Mouse (Mus musculus) common myeloid progenitor, adult 5-6 weeks (primary cell): ENCODE measurements around the gene Smagp. TPM values are rescaled to one million over a fixed set of nuclear protein-coding genes. Genes with fewer than 3 reads are reported as not detected.
"Not testable (repeated sequence)": the region's sequence is repeated elsewhere in the genome, so short reads cannot be mapped to it uniquely, and the experiment has no call there.

Experiments used
- ATAC-seq: replicated peaks from 2 replicates; pipeline ENCODE4 v1.8.0; 2016; ENCODE audit warnings: low read depth, mild to moderate bottlenecking, moderate TSS enrichment, inconsistent platforms; ENCODE audit not compliant: poor library complexity, severe bottlenecking
- total RNA-seq: library from RNA; stranded (forward); fragments of 200-1000, 187-1606 nt; gene quantifications from 2 replicates; pipeline ENCODE4 v1.2.3, GENCODE M21; 2017

Smagp gene
- total RNA-seq, 1 experiment from 2014 or later: 5.1 TPM

GRCm38 (mm10) chr15:100630126-100630525 lies 6.6 kb downstream of the Smagp start:
- ATAC-seq: no peak

DNA sequence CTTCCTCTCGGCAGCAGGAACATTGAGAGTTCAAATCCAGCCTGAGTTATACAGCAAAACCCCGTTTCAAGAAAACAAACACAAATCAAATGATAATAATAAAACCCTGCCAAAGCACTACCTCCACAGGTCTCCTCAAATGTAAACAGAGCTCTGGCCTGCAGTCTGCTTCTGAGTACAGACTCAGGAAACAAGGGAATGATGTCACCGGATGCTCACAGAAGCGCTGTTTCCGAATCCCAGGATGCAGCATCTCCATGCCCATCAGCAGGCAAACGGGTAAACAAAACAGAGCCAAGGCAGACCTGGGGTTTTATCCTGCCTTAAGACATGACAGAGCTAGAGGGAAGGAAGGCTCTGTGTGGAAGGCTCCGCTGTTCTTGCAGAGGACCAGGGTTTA lies 7.9 kb downstream of the Smagp start:
- ATAC-seq: no peak

- no peak for ATAC-seq
Observed at GRCm38 (mm10) chr15:100627774-100628370, 8.9 kb downstream of the Smagp start.

GRCm38 (mm10) chr15:100627287-100627686 lies 9.5 kb downstream of the Smagp start:
- ATAC-seq: no peak

DNA sequence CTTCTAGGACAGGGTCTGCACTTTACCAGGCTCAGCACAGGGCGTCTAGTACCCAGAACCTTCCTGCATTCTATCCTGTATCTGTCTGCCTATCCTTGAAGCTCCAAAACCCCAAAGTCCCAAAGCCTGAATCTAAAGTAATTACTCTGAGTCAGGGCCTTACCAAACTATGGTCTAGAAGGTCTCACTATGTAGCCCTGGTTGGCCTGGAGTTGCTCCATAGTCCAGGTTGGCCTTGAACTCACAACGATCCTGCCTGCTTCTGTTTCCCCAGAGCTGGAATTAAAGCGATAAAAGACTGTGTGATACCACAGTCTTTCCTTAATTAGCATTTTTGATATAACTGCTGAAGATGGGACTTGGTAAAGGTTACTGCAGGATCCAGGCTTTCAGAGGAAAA lies 12.3 kb downstream of the Smagp start:
- no peak for ATAC-seq

GRCm38 (mm10) chr15:100623754-100624153 lies 13.0 kb downstream of the Smagp start:
- ATAC-seq: no peak

- peak; percentile 71 for ATAC-seq
Observed at GRCm38 (mm10) chr15:100622164-100622563, 14.6 kb downstream of the Smagp start.

- peak; percentile 15; the same call in 1 of the 2 replicates for ATAC-seq
Observed at GRCm38 (mm10) chr15:100621671-100622070, 15.1 kb downstream of the Smagp start.

DNA sequence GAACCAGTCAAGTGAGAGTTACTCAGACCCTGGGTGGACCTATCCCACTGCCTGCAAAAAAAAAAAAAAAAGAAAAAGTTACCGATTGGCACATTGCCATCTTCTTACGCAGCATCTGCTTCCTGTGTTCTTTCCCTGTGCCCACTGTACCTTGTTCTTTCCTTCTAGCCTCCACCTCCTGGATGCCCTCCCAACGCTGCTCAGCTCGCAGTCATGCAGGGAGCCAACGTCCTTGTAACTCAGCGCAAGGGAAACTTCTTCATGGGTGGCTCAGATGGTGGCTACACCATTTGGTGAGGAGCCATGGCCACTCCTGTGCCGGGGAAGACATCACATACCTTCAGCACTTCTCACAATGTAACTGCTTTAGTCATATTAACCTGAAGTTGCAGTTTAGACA lies 17.5 kb downstream of the Smagp start:
- no peak for ATAC-seq

- no peak for ATAC-seq
Observed at GRCm38 (mm10) chr15:100616221-100616620, 20.5 kb downstream of the Smagp start.

DNA sequence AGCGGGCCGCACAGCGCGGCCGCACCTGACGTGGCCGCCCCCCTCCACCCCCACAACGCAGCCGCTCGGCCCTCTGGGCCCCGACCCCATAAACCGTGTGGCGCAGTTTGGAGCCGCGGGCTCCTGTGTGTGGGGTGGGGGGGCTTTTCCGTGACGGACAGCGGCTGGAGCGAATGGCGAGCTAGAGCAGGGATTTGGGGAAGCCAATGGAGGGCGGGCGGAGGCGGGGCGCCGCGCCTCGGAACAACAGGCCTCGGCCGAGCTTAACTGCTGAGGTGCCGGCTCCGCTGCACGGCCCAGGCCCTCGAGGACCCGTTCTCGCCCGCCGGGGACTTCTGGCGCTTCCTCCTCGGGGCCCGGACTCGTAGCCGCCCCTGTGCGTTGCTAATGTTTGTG lies 20.9 kb downstream of the Smagp start:
- ATAC-seq: peak; percentile 53

GRCm38 (mm10) chr15:100614996-100615824 lies 21.5 kb downstream of the Smagp start, which contains the start of gene Dazap2:
TSS of gene Dazap2 (plus strand) at chr15:100615349.
- peak; percentile 69 for ATAC-seq

DNA sequence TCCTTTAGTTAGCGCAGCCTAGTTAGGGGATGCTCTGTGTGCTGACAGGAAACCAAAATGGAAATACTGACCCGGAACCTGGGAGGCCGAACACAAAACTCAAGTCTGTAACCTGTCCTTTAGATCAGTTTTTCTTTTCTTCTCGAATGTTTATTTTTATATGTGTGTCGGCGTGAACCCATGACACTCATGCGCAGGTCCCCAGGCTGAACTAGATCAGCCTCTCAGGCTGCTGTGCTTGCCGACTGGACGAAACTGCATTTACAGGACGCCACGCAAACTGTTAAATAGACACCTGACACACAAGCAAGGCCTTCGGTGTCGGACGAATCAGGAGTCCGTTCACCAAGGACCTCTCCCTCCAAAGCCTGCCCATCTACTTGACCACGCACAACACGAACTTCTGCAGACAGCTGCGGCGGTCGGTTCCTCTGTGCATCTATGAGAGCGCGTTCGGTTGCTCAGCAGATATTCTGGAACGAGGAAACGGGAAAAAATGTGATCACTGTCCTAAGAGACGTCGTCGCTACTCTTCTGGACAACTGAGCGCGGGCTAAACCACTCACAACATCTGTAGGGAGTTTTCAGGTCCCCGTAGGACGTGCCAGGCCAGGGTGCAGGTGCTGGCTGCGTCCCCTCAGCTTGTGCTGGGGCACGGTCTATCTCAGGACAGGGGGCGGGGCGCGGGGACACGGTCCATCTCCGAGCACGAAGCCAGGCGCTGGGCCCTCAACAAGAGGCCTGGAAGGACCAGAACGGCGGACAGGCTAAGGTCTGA lies 22.3 kb downstream of the Smagp start:
- ATAC-seq: peak; percentile 28

- ATAC-seq: peak; percentile 43
Observed at GRCm38 (mm10) chr15:100613584-100613983, 23.2 kb downstream of the Smagp start.

- ATAC-seq: no peak
Observed at GRCm38 (mm10) chr15:100612432-100612831, 24.3 kb downstream of the Smagp start.

DNA sequence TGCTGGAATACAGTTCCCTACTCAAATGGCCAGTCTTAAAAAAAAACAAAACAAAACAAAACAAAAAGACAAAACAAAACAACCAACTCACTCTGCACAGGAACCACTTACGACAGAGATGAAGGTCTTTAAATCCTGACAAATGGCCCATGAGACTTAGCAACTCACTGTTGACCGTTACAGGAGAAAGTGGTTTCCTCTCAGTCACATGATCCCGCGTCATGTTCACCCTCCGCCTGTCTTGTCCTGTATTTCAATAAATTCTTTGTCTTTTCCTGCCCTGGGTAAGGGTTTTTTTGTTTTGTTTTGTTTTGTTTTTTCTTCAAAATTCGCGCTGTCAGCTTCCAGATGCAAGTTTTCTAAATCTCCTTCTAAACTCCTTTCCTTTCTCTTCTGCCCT lies 24.8 kb downstream of the Smagp start:
- ATAC-seq: no peak

GRCm38 (mm10) chr15:100606677-100607076 lies 30.1 kb downstream of the Smagp start:
- ATAC-seq: not testable (repeated sequence)

DNA sequence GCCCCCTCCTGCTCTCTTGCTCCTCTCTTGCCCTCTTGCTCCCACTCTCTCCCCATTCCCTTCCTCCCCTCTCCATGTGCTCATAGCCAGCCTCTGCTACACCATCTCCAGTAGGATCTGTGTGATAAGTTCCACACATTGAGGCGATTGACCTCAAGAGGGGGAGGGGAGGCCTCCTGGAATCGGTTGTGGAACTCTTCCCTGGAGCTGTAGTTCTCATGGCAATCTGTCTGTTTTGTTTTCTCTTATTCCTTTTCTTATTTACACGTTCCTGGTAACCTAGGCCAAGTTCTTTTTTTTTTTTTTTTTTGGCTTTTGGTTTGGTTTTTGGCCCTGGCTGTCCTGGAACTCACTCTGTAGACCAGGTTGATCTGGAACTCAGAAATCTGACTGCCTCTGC lies 35.1 kb downstream of the Smagp start:
- ATAC-seq: no peak

- ATAC-seq: no peak
Observed at GRCm38 (mm10) chr15:100600696-100601272, 36.0 kb downstream of the Smagp start.

- peak; percentile 74 for ATAC-seq
Observed at GRCm38 (mm10) chr15:100600047-100600695, 36.6 kb downstream of the Smagp start.
